Mouse (Mus musculus) thymus, adult 18-20 months (tissue): ENCODE measurements around the gene Vdac2.
A peak's percentile ranks its signal among the peaks of the same experiment; 100 is the strongest.

Experiments used
- DNase-seq, 2 experiments: peaks; one replicate each; pipeline ENCODE4 v3.0.0; 2022; ENCODE audit warnings: mixed read lengths in 2 of 2

Vdac2 gene

DNA sequence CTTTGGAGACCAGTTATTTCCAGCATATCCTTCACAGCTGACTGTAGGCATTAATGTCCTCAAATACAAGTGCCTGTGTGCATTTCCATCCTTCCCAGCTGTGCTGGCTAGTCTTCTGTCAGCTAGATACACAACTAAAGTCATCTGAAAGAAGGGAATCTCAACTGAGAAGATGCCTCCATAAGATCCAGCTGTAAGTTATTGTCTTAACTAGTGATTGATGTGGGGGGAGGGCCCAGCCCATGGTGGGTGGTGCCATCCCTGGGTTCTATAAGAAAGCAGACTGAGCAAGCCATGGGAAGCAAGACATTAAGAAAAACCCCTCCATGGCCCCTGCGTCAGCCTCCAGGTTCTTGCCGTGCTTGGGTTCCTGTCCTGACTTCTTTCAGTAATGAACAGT, at the start of gene Vdac2:
Gene Vdac2, plus strand, starts transcription at position 301 of the 400 bp plus-strand sequence.
- no peak for DNase-seq

DNA sequence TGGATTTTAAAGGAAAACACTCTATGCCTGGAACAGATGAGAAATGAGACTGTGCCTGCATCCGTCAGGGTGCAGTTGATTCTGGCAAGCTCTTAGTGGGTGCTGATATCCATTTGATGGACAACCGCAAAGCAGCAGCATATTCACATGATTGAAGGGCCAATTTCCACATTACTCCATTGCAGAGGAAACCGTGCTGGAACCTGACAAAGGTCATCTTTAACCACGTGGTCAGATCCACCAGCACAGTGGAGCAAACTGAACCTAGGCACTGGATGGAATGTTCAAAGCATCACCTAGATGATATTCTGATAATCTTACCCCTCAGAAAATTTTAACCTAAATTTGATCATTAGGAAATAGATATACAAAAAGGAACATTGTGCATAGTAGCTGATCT, 48.8 kb upstream of the Vdac2 start:
- no peak for DNase-seq

DNA sequence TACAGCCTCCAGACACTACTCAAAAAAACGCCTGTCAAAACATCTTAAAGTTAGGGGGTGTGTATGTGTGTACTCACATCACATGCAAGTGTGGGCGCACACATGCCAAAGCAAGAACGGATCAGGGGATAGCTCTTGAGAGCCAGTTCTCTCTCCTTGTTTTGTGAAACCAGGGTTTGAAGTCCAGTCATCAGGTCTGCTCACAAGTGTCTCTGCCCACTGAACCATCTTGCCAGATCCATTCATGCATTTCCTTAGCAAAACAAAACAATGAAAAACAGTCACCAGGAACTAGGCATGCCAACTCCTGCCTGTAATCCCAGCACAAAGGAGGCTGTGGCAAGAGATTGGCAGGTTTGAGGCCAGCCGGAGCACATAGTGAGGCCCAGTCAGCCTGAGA, 38.5 kb upstream of the Vdac2 start:
- DNase-seq, result no peak

DNA sequence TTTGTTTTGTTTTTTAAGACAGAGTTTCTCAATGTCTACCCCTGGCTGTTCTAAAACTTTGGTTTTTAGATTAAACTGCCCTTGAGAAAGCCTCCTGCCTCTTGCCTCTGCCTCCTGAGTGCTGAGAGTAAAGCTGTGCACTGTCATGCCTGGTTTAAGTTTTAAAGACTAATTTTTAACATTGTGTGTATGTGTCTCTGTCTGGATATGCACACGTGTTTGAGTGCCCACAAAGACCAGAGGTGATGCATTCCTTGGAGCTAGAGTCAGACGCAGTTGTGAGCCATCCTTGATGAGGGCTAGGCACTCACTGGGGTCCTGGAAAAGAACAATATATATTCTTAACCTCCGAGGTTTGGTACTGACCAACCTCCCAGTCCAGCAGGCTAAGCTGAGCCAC, 37.7 kb upstream of the Vdac2 start:
- DNase-seq, result no peak

DNA sequence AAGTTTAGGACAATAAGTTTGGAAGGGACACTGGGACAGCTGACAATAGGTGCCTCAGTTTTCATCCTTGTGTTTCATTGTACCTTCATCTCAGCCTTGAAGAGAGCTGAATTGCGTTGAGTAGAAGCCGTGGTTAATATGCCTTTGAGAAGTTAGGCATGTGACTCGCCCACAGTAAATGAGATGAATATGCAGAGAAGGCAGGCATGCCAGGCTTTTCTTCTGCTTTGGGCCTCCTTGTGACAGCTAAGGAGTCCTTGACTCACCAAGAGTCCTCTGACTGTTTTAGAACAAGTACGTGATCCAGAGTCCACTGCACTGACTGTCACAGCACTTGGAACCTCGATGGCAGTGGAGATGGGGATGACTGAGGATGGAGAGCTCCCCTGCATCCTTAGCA, 36.9 kb upstream of the Vdac2 start:
- DNase-seq, result no peak

DNA sequence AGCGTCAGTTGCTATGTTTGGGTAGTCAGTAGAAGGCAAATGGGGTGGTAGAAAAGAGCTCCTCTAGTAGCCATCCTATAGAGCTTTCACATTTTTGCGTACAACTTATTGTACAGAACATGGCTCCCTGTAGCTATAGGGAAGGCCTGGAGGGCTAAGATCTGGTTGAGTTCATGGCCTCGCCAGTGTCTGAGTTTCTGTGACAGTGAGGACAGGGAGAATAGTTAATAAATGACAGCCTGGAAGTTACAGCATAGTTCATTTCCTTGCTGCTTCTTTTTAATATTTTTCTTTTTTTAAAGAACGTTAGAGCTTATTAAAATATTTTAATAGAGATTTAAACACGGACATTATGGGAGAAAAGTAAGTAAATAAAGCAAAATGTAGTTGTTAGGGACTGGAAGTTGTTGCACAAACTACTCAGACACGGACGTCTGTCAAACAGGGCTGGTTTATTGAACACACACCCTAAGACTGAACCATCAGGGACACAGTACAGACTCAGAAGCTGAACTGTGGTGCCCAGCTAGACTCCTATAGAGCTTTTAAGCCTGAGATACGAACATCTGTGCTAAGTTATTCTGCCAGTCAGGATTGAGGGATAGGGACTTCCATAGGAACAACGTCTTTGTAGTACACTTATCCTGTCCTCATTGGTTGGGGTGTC, 34.3 kb upstream of the Vdac2 start:
- no peak for DNase-seq

DNA sequence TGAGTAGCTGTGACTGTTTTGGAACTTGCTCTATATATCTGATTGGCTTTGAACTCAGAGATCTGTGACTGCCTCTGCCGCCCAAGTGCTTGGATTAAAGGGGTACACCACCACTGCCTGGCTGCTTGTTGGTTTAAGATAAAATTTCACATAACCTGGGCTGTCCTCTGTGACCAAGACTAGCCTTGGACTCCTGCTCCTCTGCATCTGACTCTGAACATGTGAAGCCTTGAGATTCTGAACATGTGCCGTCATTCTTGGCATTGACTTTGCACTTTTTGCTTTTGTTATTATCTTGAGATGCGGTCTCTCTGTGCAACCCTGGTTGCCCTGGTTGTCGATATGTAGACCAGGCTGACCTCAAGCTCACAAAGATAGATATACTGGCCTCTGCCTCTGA, 33.3 kb upstream of the Vdac2 start:
- DNase-seq, result no peak

DNA sequence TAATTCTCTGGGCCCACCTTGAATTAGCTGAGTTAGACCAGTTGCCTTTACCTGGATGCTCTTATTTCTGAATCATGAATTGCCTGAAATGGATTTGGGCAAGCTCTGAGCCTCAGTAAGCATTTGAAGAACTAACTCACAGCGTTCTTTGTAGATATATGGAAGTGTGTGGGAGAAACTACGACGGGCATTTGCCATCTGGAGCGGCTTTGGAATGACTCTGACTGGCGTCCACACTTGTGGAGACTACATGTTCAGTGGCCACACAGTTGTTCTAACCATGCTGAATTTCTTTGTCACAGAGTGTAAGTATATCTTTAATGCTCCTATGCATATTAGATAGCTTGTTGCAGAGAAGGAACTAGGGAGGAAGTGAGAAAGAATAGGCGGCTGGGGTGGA, 32.8 kb upstream of the Vdac2 start:
- DNase-seq, result no peak

DNA sequence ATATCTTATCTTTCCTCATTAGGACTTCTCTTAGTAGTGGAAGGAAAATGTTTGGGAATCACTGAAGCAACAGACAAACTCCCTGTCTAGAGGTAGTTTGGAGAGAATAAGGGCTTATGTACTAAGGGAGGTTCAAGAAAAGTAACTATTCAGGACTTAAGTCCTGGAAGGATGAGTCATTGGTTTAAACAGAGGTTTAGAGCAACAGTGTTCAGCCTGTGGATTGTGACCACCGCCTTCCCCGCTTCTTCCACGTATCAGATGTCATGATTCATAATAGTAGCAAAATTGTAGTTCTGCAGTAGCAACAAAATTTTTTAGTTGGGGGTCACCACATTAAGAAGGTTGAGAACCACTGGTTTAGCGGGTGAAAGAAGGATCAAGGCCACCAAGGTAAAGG, 24.4 kb upstream of the Vdac2 start:
- no peak for DNase-seq

DNA sequence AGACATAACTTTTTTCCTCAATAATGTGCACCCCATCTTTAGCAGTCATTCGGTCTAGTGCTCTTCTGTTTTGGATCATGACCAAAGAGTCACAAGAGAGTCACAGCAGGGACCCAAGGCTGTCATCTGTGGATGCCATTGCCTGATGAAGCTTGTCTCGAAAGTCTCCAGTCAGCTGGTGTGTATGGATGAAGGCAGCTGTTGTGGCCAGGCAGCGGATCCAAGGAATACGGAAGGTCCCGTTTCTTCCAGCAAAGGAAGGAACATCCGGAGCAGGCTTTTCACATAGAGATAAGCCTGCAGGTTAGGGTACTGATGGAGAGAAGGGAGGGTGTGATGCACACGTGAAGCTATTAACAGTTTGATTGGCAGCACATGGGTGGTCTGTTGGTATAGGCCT, 23.4 kb upstream of the Vdac2 start:
- DNase-seq, result no peak

DNA sequence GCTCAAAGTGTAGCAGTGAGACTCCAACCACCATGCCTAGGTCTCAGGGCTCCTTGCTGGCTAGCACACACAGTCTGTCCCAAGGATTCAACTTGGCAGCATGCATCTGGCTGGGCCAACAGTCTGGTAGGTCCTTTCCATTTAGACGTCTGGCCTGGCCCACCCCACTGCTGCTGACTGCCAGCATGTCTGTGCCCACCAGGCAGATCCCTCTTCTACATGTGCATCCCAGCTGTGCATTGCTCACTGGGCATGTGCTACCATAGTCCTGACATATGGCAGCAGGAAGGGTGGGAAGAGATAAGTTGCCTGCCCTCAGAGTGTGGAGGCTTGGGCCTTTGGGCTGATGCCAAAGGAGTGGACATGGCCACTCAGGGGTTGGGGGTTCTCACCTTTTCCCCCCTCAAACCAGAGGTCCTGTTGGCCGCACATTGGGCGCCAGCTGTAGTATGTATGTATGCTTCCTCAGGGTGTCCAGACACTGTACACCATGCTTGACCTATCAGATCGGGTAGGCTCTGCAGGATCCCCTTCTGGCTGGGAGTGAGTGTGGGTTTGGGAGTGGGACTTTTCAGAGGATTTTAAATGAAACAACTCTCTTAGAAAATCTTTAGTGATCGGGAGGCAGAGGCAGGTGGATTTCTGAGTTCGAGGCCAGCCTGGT, 22.4 kb upstream of the Vdac2 start:
- DNase-seq, result no peak

DNA sequence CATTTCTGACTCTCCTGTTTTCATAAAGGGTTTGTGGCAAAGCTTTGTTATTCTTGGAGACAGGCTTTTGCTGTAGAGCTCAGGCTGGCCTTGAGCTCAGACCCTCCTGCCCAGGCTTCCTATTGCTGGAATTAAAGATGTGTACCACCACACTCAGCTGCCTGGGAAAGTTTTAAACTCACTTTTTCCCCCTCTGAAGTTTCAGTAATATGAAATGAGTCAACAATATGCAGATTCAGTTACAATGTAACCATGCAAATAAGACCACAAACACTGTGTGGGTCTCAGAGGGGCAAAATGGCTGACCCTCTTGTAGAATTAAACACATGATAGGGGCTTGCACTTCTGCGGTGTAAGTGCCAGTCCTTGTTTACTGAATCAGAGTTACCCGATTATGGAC, 18.8 kb upstream of the Vdac2 start:
- no peak for DNase-seq

DNA sequence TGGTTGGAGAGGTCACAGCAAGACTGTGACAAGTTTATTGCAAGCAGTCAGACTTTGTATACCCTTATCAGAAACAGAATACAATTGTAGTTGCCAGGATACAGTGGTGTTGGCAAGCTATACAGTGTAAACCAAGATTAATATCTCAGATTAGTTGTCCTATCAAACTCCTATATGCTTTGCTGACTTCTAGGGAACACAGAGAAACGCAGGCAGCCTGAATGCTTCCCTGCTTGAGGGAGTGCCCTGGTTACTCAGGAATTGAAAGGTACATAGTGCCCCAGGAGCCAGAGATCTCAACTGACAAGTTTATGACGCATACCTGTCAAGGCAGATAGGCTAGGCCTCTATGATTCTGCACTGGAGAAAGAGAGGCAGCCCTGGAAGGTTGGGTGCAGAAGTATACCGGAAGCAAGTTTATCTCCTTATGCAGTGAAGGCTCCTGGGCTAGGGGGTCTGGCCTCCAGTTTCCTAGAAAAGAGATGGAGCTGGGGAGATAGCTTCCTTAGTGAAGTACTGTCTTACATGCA, 18.3 kb upstream of the Vdac2 start:
- DNase-seq, result no peak

DNA sequence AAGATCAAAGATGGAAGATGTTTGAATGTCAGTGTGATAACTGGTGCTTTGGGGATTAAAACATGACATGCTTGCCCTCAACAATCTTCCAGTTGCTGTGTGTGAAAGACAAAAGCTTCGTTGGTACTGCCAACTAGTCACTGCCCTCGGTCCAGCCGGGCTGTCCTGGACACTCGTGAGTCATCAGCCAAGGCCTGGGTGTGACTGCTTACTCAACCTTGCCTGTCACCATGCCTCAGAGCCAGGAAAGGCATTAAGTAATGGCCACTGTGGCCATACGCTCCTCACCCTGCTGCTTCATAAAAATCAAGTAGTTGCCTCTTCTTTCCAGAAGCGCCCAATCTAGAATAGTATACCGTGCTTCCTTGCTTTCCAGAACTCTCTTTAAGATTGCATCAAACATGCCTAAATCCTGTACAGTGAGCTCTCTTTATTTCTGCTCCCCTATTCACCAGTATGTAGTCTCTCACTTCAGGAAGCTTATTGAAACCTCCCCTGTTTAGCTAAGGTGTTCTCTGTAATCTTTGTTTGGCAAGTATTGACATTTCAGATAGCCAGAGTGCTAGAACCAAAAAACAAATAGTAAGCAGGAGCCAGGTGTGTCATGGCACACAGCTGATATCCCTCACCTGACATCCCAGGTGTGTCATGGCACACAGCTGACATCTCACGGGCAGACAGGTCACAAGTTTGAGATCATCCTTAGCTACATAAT, 16.7 kb upstream of the Vdac2 start:
- DNase-seq, result no peak

DNA sequence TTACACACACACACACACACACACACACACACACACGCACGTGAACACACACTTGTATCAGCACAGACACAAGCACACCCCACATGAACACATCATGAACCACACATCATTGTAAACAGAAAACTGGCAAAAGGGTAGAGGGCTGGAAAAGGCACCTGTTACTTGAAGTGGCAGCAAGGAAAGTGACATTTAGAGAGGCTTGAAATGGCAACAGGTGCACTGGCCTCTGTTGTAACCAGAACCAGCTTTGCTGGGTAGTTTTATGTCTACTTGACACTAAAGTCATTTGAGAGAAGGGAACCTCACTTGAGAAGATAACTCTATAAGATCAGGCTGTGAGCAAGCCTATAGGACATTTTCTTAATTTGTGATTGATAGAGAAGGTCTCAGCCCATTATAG, 15.6 kb upstream of the Vdac2 start:
- DNase-seq, result no peak

DNA sequence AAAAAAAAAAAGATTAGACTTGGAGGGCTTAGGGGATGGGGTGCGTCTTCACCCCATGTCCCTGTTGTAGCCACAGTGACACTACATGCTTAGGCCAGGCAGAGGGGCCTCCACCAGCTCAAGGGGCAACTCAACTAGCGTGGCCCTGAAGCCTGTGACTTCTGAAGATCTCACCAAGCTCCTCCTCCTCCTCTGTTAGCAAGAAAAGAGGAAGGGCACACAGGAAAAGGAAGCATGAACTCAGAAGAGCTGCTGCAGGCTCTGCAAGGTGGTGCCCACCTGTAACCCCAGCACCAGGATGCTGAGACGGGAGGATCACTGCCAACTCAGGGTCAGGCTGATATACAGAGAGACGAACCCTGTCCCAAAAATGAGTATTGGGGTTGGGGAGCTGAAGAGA, 13.7 kb upstream of the Vdac2 start:
- DNase-seq, result no peak

DNA sequence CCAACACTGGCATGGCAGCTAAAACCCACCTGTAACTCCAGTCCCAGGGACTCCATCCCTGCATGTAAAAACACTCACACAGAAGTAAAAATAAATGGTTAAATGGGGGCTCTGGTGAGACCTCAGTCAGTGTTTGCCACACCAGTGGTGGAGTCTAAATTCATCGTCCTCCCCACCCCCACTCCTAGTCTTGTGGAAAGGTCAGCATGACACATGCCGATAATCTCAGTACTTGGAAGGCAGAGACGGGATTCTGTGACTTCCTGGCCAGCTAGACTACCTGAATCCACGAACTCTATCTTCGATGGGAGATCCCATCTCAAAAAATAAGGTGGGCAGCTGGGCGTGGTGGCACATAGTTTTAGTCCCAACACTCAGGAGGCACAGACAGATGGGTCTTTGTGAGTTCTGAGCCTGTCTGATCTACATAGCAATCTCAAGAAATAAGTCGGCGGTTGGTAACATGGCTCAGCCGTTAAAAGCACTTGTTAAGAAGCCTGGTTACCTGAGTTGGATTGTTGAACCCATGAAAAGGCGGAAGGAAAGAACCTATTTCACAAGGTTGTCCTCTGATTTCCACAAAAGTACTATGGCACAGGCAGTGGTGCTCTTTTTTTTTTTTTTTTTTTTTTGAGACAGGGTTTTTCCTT, 13.2 kb upstream of the Vdac2 start:
- no peak for DNase-seq

DNA sequence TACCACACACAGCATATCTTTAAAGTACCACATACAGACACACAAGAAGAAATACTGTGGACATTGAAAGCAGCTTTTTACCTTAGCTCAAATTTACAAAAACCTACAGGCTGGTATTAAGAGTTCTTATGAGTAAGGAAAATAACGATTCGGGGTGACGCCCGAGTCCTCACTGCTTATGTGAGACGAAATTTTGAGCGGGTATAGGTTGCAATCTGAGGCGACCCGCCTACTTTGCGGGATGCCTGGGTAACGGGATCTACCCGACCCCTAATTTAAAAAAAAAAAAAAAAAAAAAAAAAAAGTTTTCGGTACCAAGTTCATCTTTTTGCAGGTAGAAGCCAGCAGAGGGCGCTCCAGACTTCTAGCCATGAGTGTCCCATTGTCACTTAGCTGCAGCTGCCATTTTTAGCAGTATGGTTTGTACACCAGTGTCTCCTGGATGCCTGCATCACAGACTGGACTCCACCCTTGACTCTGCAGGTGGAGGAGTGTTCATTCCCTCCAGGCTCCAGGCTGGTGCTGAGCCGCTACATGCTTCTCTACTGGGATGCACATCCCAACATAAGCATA, 12.4 kb upstream of the Vdac2 start:
- DNase-seq, result peak; percentile 37 to 44

DNA sequence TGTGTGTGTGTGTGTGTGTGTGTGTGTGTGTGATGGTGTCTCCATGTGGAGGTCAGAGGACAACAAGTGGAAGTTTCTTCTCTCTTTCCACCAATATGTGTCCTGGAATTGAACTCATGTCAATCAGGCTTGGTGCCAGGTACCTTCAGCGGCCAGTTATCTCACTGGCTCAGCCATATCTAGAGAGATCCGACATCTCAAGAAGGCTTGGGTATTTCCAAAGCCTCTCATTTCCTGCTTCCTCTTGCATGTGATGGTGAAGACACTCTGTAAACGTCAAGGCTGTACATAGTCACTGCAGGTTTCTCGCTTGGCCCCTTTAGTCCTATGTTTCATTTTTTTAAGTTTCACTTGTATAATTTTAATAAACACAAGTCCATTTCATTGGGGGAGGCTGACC, 11.8 kb upstream of the Vdac2 start:
- DNase-seq, result no peak

DNA sequence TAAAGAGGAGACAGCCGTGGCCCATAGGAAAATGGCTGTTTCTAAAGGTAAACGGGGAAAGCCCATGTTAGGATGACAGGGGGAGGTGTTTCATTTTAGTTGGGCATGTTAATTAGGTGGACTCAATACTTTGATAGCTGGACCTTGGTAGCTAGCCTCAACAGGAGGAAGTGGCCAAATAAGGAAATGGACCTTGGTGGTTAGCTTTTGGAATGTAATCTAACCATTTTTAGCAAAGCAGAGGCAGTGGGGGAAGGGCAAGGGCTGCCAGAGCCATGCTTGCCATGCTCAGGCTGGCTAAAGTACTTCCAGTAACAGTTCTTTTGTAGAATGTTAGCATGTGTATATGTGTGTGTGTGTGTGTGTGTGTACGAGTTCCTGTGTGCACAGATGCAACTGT, 11.2 kb upstream of the Vdac2 start:
- no peak for DNase-seq

DNA sequence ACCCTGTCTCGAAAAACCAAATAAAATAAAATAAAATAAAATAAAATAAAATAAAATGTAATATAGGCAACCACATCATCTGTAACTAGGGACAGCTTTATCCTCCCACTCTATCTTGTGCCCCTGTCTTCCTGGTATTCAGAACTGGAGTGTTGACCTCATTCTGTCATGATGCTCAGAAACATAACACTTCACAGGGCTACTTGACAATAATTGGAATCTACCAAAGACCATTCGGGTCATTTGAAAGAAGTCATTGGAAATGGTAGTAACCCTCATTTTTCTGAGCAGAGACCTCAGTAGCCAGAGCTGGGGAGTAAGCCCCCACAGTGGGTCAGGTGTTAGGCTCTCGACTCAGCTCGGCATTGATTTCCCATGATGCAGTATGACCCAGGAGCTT, 10.4 kb upstream of the Vdac2 start:
- no peak for DNase-seq

DNA sequence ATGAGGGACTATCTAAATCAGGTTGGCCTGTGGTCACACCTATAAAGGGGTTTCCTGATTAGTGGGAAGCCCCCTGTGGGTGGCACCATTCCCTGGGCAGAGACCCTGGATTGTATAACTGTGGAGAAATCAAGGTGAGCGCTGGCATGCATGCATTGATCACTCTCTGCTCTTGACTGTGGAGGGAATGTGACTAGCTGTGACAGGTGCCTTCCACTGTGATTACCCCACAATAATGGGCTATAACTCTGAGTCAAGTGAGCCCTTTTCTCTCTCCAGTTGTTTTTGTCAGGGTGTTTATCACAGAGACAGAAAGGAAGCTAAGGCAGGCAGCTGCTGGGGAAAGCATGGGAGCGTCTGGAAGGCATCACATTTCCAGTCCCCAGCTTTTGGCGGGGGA, 8.8 kb upstream of the Vdac2 start:
- DNase-seq, result no peak

DNA sequence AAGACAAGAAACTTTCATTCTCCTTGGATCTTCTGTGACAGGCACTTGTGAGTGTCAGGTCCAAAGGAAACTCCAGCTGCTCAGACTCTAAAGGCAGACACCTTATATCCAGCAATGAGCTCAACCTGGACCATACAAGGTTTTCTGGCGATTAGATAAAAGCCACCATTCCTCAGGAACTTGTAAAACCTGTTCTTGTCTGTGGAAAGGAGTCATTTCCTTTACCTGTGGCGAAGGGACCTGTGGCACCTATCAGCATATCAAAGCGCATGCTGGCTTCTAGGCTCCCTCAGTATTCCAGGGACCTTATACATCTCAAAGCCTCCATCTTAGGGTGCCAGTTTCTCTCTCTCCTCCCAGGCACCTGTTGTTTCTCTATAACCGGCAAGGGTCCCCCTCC, 7.6 kb upstream of the Vdac2 start:
- no peak for DNase-seq
